Mouse (Mus musculus): ENCODE measurements around the gene Bcas2. TPM values are rescaled to one million over a fixed set of nuclear protein-coding genes. Genes with fewer than 3 reads are reported as not detected.
"Not testable (repeated sequence)": the region's sequence is repeated elsewhere in the genome, so short reads cannot be mapped to it uniquely, and the experiment has no call there.

Bcas2 gene
- polyA plus RNA-seq, 1 experiment, result 87.1 TPM

- no peak for DNase-seq (ENCODE audit: low spot score)
These were observed 43.3 kb downstream of the Bcas2 start for GRCm38 (mm10) chr3:103214593-103215285.

- not testable (repeated sequence) for DNase-seq (ENCODE audit: low spot score)
These were observed 43.9 kb downstream of the Bcas2 start for GRCm38 (mm10) chr3:103215399-103215798.

- DNase-seq (ENCODE audit: low spot score), result no peak
These were observed 50.0 kb downstream of the Bcas2 start for GRCm38 (mm10) chr3:103221435-103221834.

GRCm38 (mm10) chr3:103223752-103224151, 52.3 kb downstream of the Bcas2 start:
- DNase-seq (ENCODE audit: low spot score), result no peak

GRCm38 (mm10) chr3:103224231-103224765, 52.8 kb downstream of the Bcas2 start:
- DNase-seq (ENCODE audit: low spot score), result no peak

GRCm38 (mm10) chr3:103227729-103228128, 56.3 kb downstream of the Bcas2 start:
- DNase-seq (ENCODE audit: low spot score), result no peak

Other genes starting within 250 kb of the Bcas2 start
- not detected in 2 replicates for gene Sycp1, start 235.6 kb upstream of the Bcas2 start, polyA plus RNA-seq (2012; rRNA removed)
- not detected in 2 replicates for gene Nr1h5, start 207.5 kb upstream of the Bcas2 start, polyA plus RNA-seq (2012; rRNA removed)
- gene Sike1, start 175.9 kb upstream of the Bcas2 start, polyA plus RNA-seq (2012; rRNA removed), result 37.5 and 42.5 TPM in 2 replicates
- gene Csde1, start 151.2 kb upstream of the Bcas2 start, polyA plus RNA-seq (2012; rRNA removed), result 86.2 and 156 TPM in 2 replicates
- gene Nras, start 113.4 kb upstream of the Bcas2 start, polyA plus RNA-seq (2012; rRNA removed), result 32.4 and 36.7 TPM in 2 replicates
- gene Ampd1, start 97.6 kb upstream of the Bcas2 start, polyA plus RNA-seq (2012; rRNA removed), result 0.11 TPM in 1 of 2 replicates, not detected in the other
- gene Dennd2c, start 69.1 kb upstream of the Bcas2 start, polyA plus RNA-seq (2012; rRNA removed), result 5.2 and 5.4 TPM in 2 replicates
- 10.8 and 12.7 TPM in 2 replicates for gene Trim33, start 107.6 kb downstream of the Bcas2 start, polyA plus RNA-seq (2012; rRNA removed)

Measured in urinary bladder, adult 2 months (tissue).